Mouse (Mus musculus): Measurements from ENCODE around the gene Ptprq. TPM values are rescaled to one million over a fixed set of nuclear protein-coding genes. Genes with fewer than 3 reads are reported as not detected.

The Ptprq gene
- total RNA-seq, 2 experiments from 2014 or later = 1.3 to 1.5 TPM

- DNase-seq (ENCODE audit: low spot score in 2 of 2) = no peak
These were observed 70.2 kb downstream of the Ptprq start for GRCm38 (mm10) chr10:107649687-107650086.

GRCm38 (mm10) chr10:107628104-107628503, 91.7 kb downstream of the Ptprq start:
- DNase-seq (ENCODE audit: low spot score in 2 of 2) = no peak

- no peak for DNase-seq (ENCODE audit: low spot score in 2 of 2)
These were observed 93.2 kb downstream of the Ptprq start for GRCm38 (mm10) chr10:107626648-107627047.

GRCm38 (mm10) chr10:107624211-107624610, 95.6 kb downstream of the Ptprq start:
- DNase-seq (ENCODE audit: low spot score in 2 of 2) = no peak

GRCm38 (mm10) chr10:107615460-107615859, 104.4 kb downstream of the Ptprq start:
- DNase-seq (ENCODE audit: low spot score in 2 of 2) = no peak

- DNase-seq (ENCODE audit: low spot score in 2 of 2) = no peak
These were observed 118.5 kb downstream of the Ptprq start for GRCm38 (mm10) chr10:107601371-107601770.

- no peak for DNase-seq (ENCODE audit: low spot score in 2 of 2)
These were observed 136.5 kb downstream of the Ptprq start for GRCm38 (mm10) chr10:107583360-107583759.

GRCm38 (mm10) chr10:107569044-107569443, 150.8 kb downstream of the Ptprq start:
- DNase-seq (ENCODE audit: low spot score in 2 of 2) = no peak

GRCm38 (mm10) chr10:107568261-107568660, 151.6 kb downstream of the Ptprq start:
- DNase-seq (ENCODE audit: low spot score in 2 of 2) = no peak

- DNase-seq (ENCODE audit: low spot score in 2 of 2) = peak in 1 of 2 experiments; percentile 18
These were observed 157.0 kb downstream of the Ptprq start for GRCm38 (mm10) chr10:107562875-107563274.

GRCm38 (mm10) chr10:107560881-107561280, 159.0 kb downstream of the Ptprq start:
- no peak for DNase-seq (ENCODE audit: low spot score in 2 of 2)

- DNase-seq (ENCODE audit: low spot score in 2 of 2) = no peak
These were observed 176.8 kb downstream of the Ptprq start for GRCm38 (mm10) chr10:107543026-107543425.

GRCm38 (mm10) chr10:107528758-107529157, 191.1 kb downstream of the Ptprq start:
- DNase-seq (ENCODE audit: low spot score in 2 of 2) = no peak

- DNase-seq (ENCODE audit: low spot score in 2 of 2) = no peak
These were observed 200.6 kb downstream of the Ptprq start for GRCm38 (mm10) chr10:107519216-107519615.

GRCm38 (mm10) chr10:107516641-107517040, 203.2 kb downstream of the Ptprq start:
- no peak for DNase-seq (ENCODE audit: low spot score in 2 of 2)

- no peak for DNase-seq (ENCODE audit: low spot score in 2 of 2)
These were observed 205.1 kb downstream of the Ptprq start for GRCm38 (mm10) chr10:107514735-107515134.

GRCm38 (mm10) chr10:107506397-107506796, 213.5 kb downstream of the Ptprq start:
- no peak for DNase-seq (ENCODE audit: low spot score in 2 of 2)

GRCm38 (mm10) chr10:107503430-107503829, 216.4 kb downstream of the Ptprq start:
- DNase-seq (ENCODE audit: low spot score in 2 of 2) = no peak

GRCm38 (mm10) chr10:107502193-107502592, 217.7 kb downstream of the Ptprq start:
- no peak for DNase-seq (ENCODE audit: low spot score in 2 of 2)

- DNase-seq (ENCODE audit: low spot score in 2 of 2) = no peak
These were observed 220.2 kb downstream of the Ptprq start for GRCm38 (mm10) chr10:107499656-107500055.

- no peak for DNase-seq (ENCODE audit: low spot score in 2 of 2)
These were observed 223.4 kb downstream of the Ptprq start for GRCm38 (mm10) chr10:107496402-107496801.

GRCm38 (mm10) chr10:107494568-107494967, 225.3 kb downstream of the Ptprq start, which contains the start of gene Myf6:
TSS of gene Myf6 (minus strand) at chr10:107494737.
- DNase-seq (ENCODE audit: low spot score in 2 of 2) = no peak

GRCm38 (mm10) chr10:107493580-107494474, 226.0 kb downstream of the Ptprq start:
- DNase-seq (ENCODE audit: low spot score in 2 of 2) = no peak
